Mouse (Mus musculus) heart, embryonic 13.5 days (tissue): ENCODE measurements around the gene Ss18l1. TPM values are rescaled to one million over a fixed set of nuclear protein-coding genes. Genes with fewer than 3 reads are reported as not detected.

Experiments used
- ATAC-seq: fragments of 200-750 bp; cut with Nextera tagmentation; 2 replicates; pipeline ENCODE4 v1.8.0; 2017; ENCODE audit warnings: moderate TSS enrichment; ENCODE audit not compliant: insufficient number of reproducible peaks, low FRiP score, low TSS enrichment; ENCODE audit errors: extremely low read depth
- H3K27ac ChIP-seq: fragments of 300-500 bp; sonication (generic); replicated peaks from 2 replicates; pipeline ENCODE4 v1.5.1; 2015; ENCODE audit warnings: moderate library complexity, mild to moderate bottlenecking, inconsistent platforms
- H3K27me3 ChIP-seq: fragments of 300-500 bp; sonication (generic); replicated peaks from 2 replicates; pipeline ENCODE4 v1.6.1; 2015; ENCODE audit warnings: mild to moderate bottlenecking, inconsistent platforms
- H3K36me3 ChIP-seq: fragments of 300-500 bp; sonication (generic); 2 replicates; pipeline ENCODE4 v1.6.1; 2015; ENCODE audit warnings: mild to moderate bottlenecking, inconsistent platforms
- H3K4me1 ChIP-seq: fragments of 300-500 bp; sonication (generic); 2 replicates; pipeline ENCODE4 v1.6.1; 2015; ENCODE audit warnings: inconsistent platforms
- H3K4me2 ChIP-seq: fragments of 300-500 bp; sonication (generic); 2 replicates; pipeline ENCODE4 v1.6.1; 2015; ENCODE audit warnings: inconsistent platforms, mild to moderate bottlenecking, moderate library complexity
- H3K4me3 ChIP-seq: fragments of 300-500 bp; sonication (generic); 2 replicates; pipeline ENCODE4 v1.5.1; 2015; ENCODE audit warnings: moderate library complexity, mild to moderate bottlenecking, inconsistent platforms
- H3K9ac ChIP-seq: fragments of 300-500 bp; sonication (generic); 2 replicates; pipeline ENCODE4 v1.6.1; 2015; ENCODE audit warnings: inconsistent platforms, mild to moderate bottlenecking, moderate library complexity
- H3K9me3 ChIP-seq: fragments of 300-500 bp; sonication (generic); 2 replicates; pipeline ENCODE4 v1.6.1; 2016; ENCODE audit warnings: inconsistent platforms
- WGBS: fragments of 180-500 bp; shearing (Covaris S2); methylation state at CpG from one replicate; pipeline ENCODE4 v1.1.7; 2015; ENCODE audit warnings: mixed read lengths; 5-methylcytosine and 5-hydroxymethylcytosine counted together
- polyA plus RNA-seq: library from polyadenylated mRNA; unstranded; fragments of >200 nt; fragmentation: Nextera tagmentation; extraction: Ambion mirVana; gene quantifications from 2 replicates; pipeline ENCODE4 v1.2.1, GENCODE M21; 2015

The Ss18l1 gene
- 2.5 and 3.0 TPM in 2 replicates for polyA plus RNA-seq

- Histone ChIP-seq H3K9ac (peak within 1 kb of the TSS; percentile 96), H3K4me1 (peaks cover 31% of the 10 kb centered on the region), H3K4me2 (peak within 1 kb of the TSS; percentile 84), H3K27ac (peak within 1 kb of the TSS; percentile 92), H3K9me3 (no peaks in the 10 kb centered on the region), H3K4me3 (peak within 1 kb of the TSS; percentile 99), H3K27me3 (no peaks in the 10 kb centered on the region), H3K36me3 (peaks cover 24% of the 10 kb centered on the region)
- peak; percentile 86 for ATAC-seq
- WGBS, result under 1% methylated on average over 78 of the region's 78 CpGs
Measured at GRCm38 (mm10) chr2:180042256-180042857, at the start of gene Ss18l1, which contains the start of gene Psma7. TSS of gene Ss18l1 (plus strand) at chr2:180042509. TSS of gene Psma7 (minus strand) at chr2:180042433.

DNA sequence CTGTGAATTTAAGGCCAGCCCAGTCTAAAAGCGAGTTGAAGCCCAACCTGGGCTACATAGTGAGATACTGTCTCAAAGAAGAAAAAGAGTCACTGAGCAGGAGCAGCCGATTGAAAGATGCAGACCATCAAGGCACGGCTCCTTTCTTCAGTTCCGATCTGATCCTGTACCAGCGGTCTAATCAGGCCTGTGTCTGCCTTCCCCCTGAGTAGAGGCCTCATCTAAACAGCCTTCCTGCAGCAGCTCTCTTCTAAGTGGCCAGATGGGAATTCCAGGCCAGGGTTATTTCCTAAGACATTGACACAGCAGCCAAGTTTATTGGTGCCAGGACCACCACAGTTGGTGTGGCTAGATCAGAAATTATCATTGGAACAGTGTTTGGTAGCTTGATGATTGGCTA lies 49.2 kb upstream of the Ss18l1 start:
- no peaks in the 10 kb centered on the region for H3K9me3 ChIP-seq
- H3K9ac ChIP-seq, result no peak overlapping the region
- WGBS, result 84% methylated on average over 5 of the region's 5 CpGs
- no peak overlapping the region for H3K4me3 ChIP-seq
- no peak overlapping the region for H3K27ac ChIP-seq
- H3K36me3 ChIP-seq, result no peaks in the 10 kb centered on the region
- no peak for ATAC-seq
- no peaks in the 10 kb centered on the region for H3K27me3 ChIP-seq
- peaks cover 5% of the 10 kb centered on the region for H3K4me1 ChIP-seq
- H3K4me2 ChIP-seq, result no peak overlapping the region

GRCm38 (mm10) chr2:179998431-179998830 lies 43.9 kb upstream of the Ss18l1 start:
- ATAC-seq, result no peak
- no peaks in the 10 kb centered on the region for H3K4me1 ChIP-seq
- no peaks in the 10 kb centered on the region for H3K9me3 ChIP-seq
- no peak overlapping the region for H3K4me3 ChIP-seq
- no peaks in the 10 kb centered on the region for H3K36me3 ChIP-seq
- H3K27me3 ChIP-seq, result no peaks in the 10 kb centered on the region
- WGBS, result 64% methylated on average over 4 of the region's 4 CpGs
- H3K9ac ChIP-seq, result no peak overlapping the region
- H3K4me2 ChIP-seq, result no peak overlapping the region
- H3K27ac ChIP-seq, result no peak overlapping the region

DNA sequence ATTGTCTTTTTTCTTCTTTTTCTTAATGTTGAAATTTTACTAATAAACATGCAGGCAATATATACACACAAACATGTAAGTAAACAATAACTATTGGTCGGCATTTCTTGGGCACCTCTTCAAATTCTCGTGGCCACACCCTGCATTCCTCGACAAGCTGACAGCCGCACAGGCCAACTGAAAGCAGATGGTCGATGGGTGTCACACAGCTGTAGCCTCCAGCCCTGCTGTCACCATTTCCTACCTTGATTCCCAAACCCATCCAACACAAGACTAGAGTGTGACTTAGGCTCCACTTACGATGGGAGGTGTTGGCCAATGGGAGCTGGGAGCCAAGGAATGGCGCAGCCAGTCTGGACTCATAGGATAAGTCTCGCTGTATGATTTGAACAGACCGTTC lies 40.7 kb upstream of the Ss18l1 start:
- Histone ChIP-seq H3K27me3 (peaks cover 14% of the 10 kb centered on the region), H3K4me2 (no peak overlapping the region), H3K9me3 (no peaks in the 10 kb centered on the region), H3K36me3 (no peaks in the 10 kb centered on the region), H3K27ac (no peak overlapping the region), H3K9ac (no peak overlapping the region), H3K4me3 (no peak overlapping the region), H3K4me1 (no peaks in the 10 kb centered on the region)
- WGBS, result 83% methylated on average over 9 of the region's 9 CpGs
- no peak for ATAC-seq

DNA sequence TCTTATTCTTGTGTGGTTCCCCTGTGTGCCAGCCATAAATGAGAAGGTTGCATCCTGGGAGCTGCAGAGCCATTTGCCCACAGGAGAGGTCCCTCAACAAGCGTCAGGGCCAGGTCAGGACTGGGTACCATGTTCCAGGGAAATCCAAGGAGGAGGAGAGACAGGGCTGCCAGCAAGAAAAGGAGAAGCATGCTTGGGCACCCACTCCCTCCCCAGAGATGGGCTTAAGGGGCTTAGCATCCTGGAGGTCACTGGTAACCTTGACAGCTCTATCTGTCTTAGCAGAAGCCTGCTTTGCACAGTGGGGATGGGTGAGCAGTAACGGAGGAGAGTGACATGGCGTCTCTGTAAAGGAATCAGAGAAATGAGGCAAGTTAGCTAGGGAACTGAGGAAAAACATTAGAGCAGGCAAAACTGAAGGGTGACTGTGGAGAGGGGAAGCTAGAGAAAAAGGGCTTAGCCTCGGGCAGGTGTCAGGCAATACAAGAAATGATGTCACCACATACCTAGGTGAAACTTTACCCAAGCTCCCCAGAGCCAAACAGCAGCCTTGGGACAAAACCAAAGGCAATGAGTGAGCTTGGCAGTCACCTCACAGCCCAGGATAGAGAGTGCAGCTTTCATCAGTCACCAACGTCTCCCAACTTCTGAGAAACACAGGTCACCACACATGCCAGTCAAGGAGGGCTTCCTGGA lies 36.5 kb upstream of the Ss18l1 start:
- 43% methylated on average over 5 of the region's 5 CpGs for WGBS
- H3K4me3 ChIP-seq, result no peak overlapping the region
- no peak overlapping the region for H3K4me2 ChIP-seq
- H3K9me3 ChIP-seq, result peaks cover 4% of the 10 kb centered on the region; the same call in 1 of the 2 replicates
- no peaks in the 10 kb centered on the region for H3K4me1 ChIP-seq
- no peak overlapping the region for H3K27ac ChIP-seq
- no peak for ATAC-seq
- no peak overlapping the region for H3K9ac ChIP-seq
- H3K27me3 ChIP-seq, result peaks cover 25% of the 10 kb centered on the region
- H3K36me3 ChIP-seq, result no peaks in the 10 kb centered on the region

DNA sequence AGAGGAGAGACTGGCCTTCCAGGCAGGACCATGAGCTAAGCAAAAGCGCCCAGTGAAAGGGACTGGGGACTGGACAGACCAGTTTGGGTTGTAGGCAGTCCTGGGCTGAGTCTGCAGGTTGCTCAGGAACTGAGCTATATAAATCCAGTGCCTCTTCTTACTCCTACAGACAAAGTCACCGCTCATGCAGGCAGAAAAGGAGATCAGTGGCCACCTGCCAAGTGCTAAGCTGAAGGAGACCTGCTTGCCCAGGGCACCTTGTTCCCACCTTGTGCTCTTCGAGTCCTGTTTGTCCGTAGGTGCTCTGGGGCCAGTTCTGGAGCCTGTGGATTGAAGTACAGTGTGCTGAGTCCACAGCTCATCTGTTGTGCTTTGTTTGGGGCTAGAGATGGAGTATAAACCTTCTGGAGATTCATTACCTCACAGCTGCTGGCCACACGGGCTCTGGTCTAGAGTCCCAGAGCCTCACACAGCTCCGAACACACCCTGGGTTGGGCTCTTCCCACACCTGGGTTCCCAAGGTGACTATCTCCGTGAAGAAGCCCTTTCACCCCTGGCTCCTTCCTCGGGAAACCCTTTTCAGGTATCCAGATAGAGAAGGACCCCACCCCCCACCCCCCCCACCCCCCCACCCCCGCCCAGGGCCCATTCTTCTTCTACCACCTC lies 35.8 kb upstream of the Ss18l1 start:
- H3K9me3 ChIP-seq, result peaks cover 4% of the 10 kb centered on the region; the same call in 1 of the 2 replicates
- H3K27ac ChIP-seq, result no peak overlapping the region
- H3K4me1 ChIP-seq, result no peaks in the 10 kb centered on the region
- H3K9ac ChIP-seq, result no peak overlapping the region
- H3K27me3 ChIP-seq, result peaks cover 25% of the 10 kb centered on the region
- H3K4me2 ChIP-seq, result no peak overlapping the region
- no peak overlapping the region for H3K4me3 ChIP-seq
- H3K36me3 ChIP-seq, result no peaks in the 10 kb centered on the region
- 33% methylated on average over 9 of the region's 9 CpGs for WGBS
- no peak for ATAC-seq

GRCm38 (mm10) chr2:180010686-180011085 lies 31.6 kb upstream of the Ss18l1 start:
- 90% methylated on average over 7 of the region's 7 CpGs for WGBS
- no peak overlapping the region for H3K4me2 ChIP-seq
- ATAC-seq, result no peak
- H3K4me3 ChIP-seq, result no peak overlapping the region
- no peaks in the 10 kb centered on the region for H3K4me1 ChIP-seq
- no peak overlapping the region for H3K9ac ChIP-seq
- H3K9me3 ChIP-seq, result peaks cover 4% of the 10 kb centered on the region; the same call in 1 of the 2 replicates
- H3K27me3 ChIP-seq, result peaks cover 17% of the 10 kb centered on the region
- H3K36me3 ChIP-seq, result no peaks in the 10 kb centered on the region
- H3K27ac ChIP-seq, result no peak overlapping the region

GRCm38 (mm10) chr2:180011370-180011769 lies 30.9 kb upstream of the Ss18l1 start:
- ATAC-seq, result no peak

GRCm38 (mm10) chr2:180013686-180014085 lies 28.6 kb upstream of the Ss18l1 start:
- 86% methylated on average over 7 of the region's 7 CpGs for WGBS
- Histone ChIP-seq H3K9me3 (peaks cover 1% of the 10 kb centered on the region; the same call in 1 of the 2 replicates), H3K36me3 (no peaks in the 10 kb centered on the region), H3K27ac (no peak overlapping the region), H3K4me3 (no peak overlapping the region), H3K27me3 (0 out of 2 replicates have a peak, but pooled peaks cover 5% of the 10 kb centered on the region), H3K9ac (no peak overlapping the region), H3K4me1 (peaks cover 14% of the 10 kb centered on the region), H3K4me2 (no peak overlapping the region)
- ATAC-seq, result no peak

More at GRCm38 (mm10) chr2:180011370-180011769, 30.9 kb upstream of the Ss18l1 start:
- WGBS, result 81% methylated on average over 6 of the region's 6 CpGs
- no peaks in the 10 kb centered on the region for H3K36me3 ChIP-seq
- peaks cover 13% of the 10 kb centered on the region; the same call in 1 of the 2 replicates for H3K27me3 ChIP-seq
- H3K4me2 ChIP-seq, result no peak overlapping the region
- H3K9ac ChIP-seq, result no peak overlapping the region
- no peak overlapping the region for H3K27ac ChIP-seq
- peaks cover 4% of the 10 kb centered on the region; the same call in 1 of the 2 replicates for H3K9me3 ChIP-seq
- no peaks in the 10 kb centered on the region for H3K4me1 ChIP-seq
- H3K4me3 ChIP-seq, result no peak overlapping the region

- Histone ChIP-seq H3K27me3 (peaks cover 43% of the 10 kb centered on the region), H3K4me2 (no peak overlapping the region), H3K9me3 (no peaks in the 10 kb centered on the region), H3K4me3 (no peak overlapping the region), H3K4me1 (peaks cover 15% of the 10 kb centered on the region), H3K36me3 (no peaks in the 10 kb centered on the region), H3K27ac (no peak overlapping the region), H3K9ac (no peak overlapping the region)
- 48% methylated on average over 4 of the region's 4 CpGs for WGBS
- no peak for ATAC-seq
Measured at GRCm38 (mm10) chr2:180017632-180018031, 24.7 kb upstream of the Ss18l1 start.

GRCm38 (mm10) chr2:180018573-180018972 lies 23.7 kb upstream of the Ss18l1 start:
- Histone ChIP-seq H3K36me3 (no peaks in the 10 kb centered on the region), H3K9me3 (no peaks in the 10 kb centered on the region), H3K27ac (no peak overlapping the region), H3K27me3 (peaks cover 52% of the 10 kb centered on the region), H3K4me1 (peaks cover 18% of the 10 kb centered on the region), H3K4me3 (no peak overlapping the region), H3K9ac (no peak overlapping the region), H3K4me2 (no peak overlapping the region)
- WGBS, result 65% methylated on average over 9 of the region's 9 CpGs
- ATAC-seq, result no peak
